Mouse (Mus musculus) lung, embryonic 16.5 days (tissue): Measurements from ENCODE around the gene Rabepk. TPM values are rescaled to one million over a fixed set of nuclear protein-coding genes. Genes with fewer than 3 reads are reported as not detected.
"Not testable (repeated sequence)": the region's sequence is repeated elsewhere in the genome, so short reads cannot be mapped to it uniquely, and the experiment has no call there.

Source experiments
- ATAC-seq: fragments of 200-750 bp; cut with Nextera tagmentation; 2 replicates; pipeline ENCODE4 v1.8.0; 2017; ENCODE audit warnings: low read depth, mild to moderate bottlenecking, moderate library complexity
- H3K27ac ChIP-seq: fragments of 300-500 bp; sonication (generic); 2 replicates; pipeline ENCODE4 v1.5.1; 2014; ENCODE audit warnings: mild to moderate bottlenecking, control low read depth, low read length
- H3K27me3 ChIP-seq: fragments of 300-500 bp; sonication (generic); 2 replicates; pipeline ENCODE4 v1.6.1; 2014; ENCODE audit warnings: low read depth, low read length, mixed read lengths; ENCODE audit not compliant: control insufficient read depth, insufficient read depth
- H3K36me3 ChIP-seq: fragments of 300-500 bp; sonication (generic); 2 replicates; pipeline ENCODE4 v1.6.1; 2014; ENCODE audit warnings: low read length; ENCODE audit not compliant: control insufficient read depth, insufficient read depth
- H3K4me1 ChIP-seq: fragments of 300-500 bp; sonication (generic); replicated peaks from 2 replicates; pipeline ENCODE4 v1.6.1; 2014; ENCODE audit warnings: low read length, mixed read lengths; ENCODE audit not compliant: control insufficient read depth, insufficient read depth
- H3K4me2 ChIP-seq: fragments of 300-500 bp; sonication (generic); 2 replicates; pipeline ENCODE4 v1.6.1; 2014; ENCODE audit warnings: low read depth, low read length, control low read depth
- H3K4me3 ChIP-seq: fragments of 300-500 bp; sonication (generic); 2 replicates; pipeline ENCODE4 v1.5.1; 2014; ENCODE audit warnings: mild to moderate bottlenecking, low read length, control low read depth
- H3K9ac ChIP-seq: fragments of 300-500 bp; sonication (generic); 2 replicates; pipeline ENCODE4 v1.6.1; 2014; ENCODE audit warnings: low read length, control low read depth
- H3K9me3 ChIP-seq: fragments of 300-500 bp; sonication (generic); 2 replicates; pipeline ENCODE4 v1.6.1; 2016; ENCODE audit warnings: low read length; ENCODE audit not compliant: control insufficient read depth
- WGBS: fragments of 180-500 bp; shearing (Covaris S2); extraction: QIAGEN DNeasy Blood & Tissue Kit; methylation state at CpG from one replicate; pipeline ENCODE4 v1.1.7; 2014; 5-methylcytosine and 5-hydroxymethylcytosine counted together
- polyA plus RNA-seq: library from polyadenylated mRNA; unstranded; fragments of >200 nt; fragmentation: Nextera tagmentation; extraction: Ambion mirVana; gene quantifications from 2 replicates; pipeline ENCODE4 v1.2.1, GENCODE M21; 2015

Gene Rabepk
- polyA plus RNA-seq, 1 experiment from 2014 or later: 36.3 TPM

- Histone ChIP-seq H3K4me1 (peaks cover 10% of the 10 kb centered on the region), H3K27ac (no peak overlapping the region), H3K9ac (no peak overlapping the region), H3K9me3 (no peaks in the 10 kb centered on the region), H3K27me3 (no peaks in the 10 kb centered on the region), H3K36me3 (peaks cover 20% of the 10 kb centered on the region), H3K4me2 (no peak overlapping the region), H3K4me3 (no peak overlapping the region)
- WGBS: 63% methylated on average over 2 of the region's 2 CpGs
- no peak for ATAC-seq
Observed at GRCm38 (mm10) chr2:34808057-34808456, 8.3 kb upstream of the Rabepk start.

DNA sequence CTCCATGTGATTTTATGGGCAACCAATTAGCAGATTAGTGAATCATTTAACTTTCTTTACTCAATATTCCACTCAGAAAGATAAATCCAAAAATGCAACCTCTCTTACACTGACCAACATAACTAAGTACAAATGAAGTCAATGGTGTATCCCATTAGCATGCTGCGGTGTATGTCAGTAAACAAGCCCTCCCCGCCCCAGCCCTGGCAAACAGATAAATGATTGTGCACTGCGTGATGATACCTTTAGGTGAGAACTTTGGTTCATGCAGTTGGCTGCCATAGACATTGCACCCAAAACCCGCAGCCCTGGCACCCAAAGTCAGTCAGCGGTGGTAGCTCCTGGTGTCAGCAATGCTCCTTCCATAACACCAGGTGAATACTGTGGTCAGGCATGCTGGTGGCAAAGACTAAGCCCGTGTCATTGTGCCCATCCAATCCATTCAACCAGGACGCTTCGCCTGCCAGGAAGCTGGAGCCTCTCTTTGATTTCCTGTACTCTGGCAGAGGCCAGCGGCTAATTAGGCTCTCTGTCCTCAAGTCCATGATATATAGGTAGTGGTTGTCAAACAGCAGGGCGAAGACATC, 5.7 kb upstream of the Rabepk start:
- WGBS: 86% methylated on average over 10 of the region's 10 CpGs
- ATAC-seq: no peak
- H3K4me3 ChIP-seq: no peak overlapping the region
- H3K27ac ChIP-seq: no peak overlapping the region
- H3K27me3 ChIP-seq: no peaks in the 10 kb centered on the region
- H3K9me3 ChIP-seq: no peaks in the 10 kb centered on the region
- peaks cover 9% of the 10 kb centered on the region; the same call in 1 of the 2 replicates for H3K36me3 ChIP-seq
- H3K9ac ChIP-seq: no peak overlapping the region
- H3K4me2 ChIP-seq: no peak overlapping the region
- H3K4me1 ChIP-seq: peaks cover 11% of the 10 kb centered on the region

GRCm38 (mm10) chr2:34804815-34805214, 5.1 kb upstream of the Rabepk start:
- WGBS: 78% methylated on average over 1 of the region's 1 CpGs

GRCm38 (mm10) chr2:34804172-34804571, 4.5 kb upstream of the Rabepk start:
- Histone ChIP-seq H3K27ac (no peak overlapping the region), H3K9ac (no peak overlapping the region), H3K4me2 (no peak overlapping the region), H3K27me3 (no peaks in the 10 kb centered on the region), H3K4me1 (peaks cover 16% of the 10 kb centered on the region), H3K4me3 (no peak overlapping the region), H3K36me3 (peaks cover 9% of the 10 kb centered on the region; the same call in 1 of the 2 replicates), H3K9me3 (no peaks in the 10 kb centered on the region)
- WGBS: 96% methylated on average over 2 of the region's 2 CpGs
- no peak for ATAC-seq

More at GRCm38 (mm10) chr2:34804815-34805214, 5.1 kb upstream of the Rabepk start:
- Histone ChIP-seq H3K27me3 (no peaks in the 10 kb centered on the region), H3K4me2 (no peak overlapping the region), H3K27ac (no peak overlapping the region), H3K4me1 (peaks cover 16% of the 10 kb centered on the region), H3K9ac (no peak overlapping the region), H3K36me3 (peaks cover 9% of the 10 kb centered on the region; the same call in 1 of the 2 replicates), H3K4me3 (no peak overlapping the region), H3K9me3 (no peaks in the 10 kb centered on the region)
- ATAC-seq: no peak

- 83% methylated on average over 3 of the region's 3 CpGs for whole genome bisulfite sequencing
- Histone ChIP-seq H3K27me3 (no peaks in the 10 kb centered on the region), H3K9me3 (no peaks in the 10 kb centered on the region), H3K36me3 (peaks cover 7% of the 10 kb centered on the region; the same call in 1 of the 2 replicates), H3K4me1 (peaks cover 20% of the 10 kb centered on the region), H3K9ac (no peak overlapping the region), H3K4me2 (peak overlapping the region; percentile 50), H3K27ac (no peak overlapping the region), H3K4me3 (0 out of 2 replicates have a peak overlapping the region, but pooled peaks have one; percentile 6)
- no peak for ATAC-seq
Observed at GRCm38 (mm10) chr2:34803746-34804145, 4.0 kb upstream of the Rabepk start.

- Histone ChIP-seq H3K4me1 (peaks cover 20% of the 10 kb centered on the region), H3K4me2 (peak overlapping the region; percentile 79), H3K27ac (peak overlapping the region; percentile 86), H3K9ac (peak overlapping the region; percentile 87), H3K4me3 (peak overlapping the region; percentile 71)
- not testable (repeated sequence) for H3K36me3 ChIP-seq, H3K27me3 ChIP-seq, H3K9me3 ChIP-seq
- peak; percentile 47 for ATAC-seq
- 0% methylated on average over 21 of the region's 32 CpGs for WGBS
Observed at GRCm38 (mm10) chr2:34802565-34803245, 3.0 kb upstream of the Rabepk start.

- WGBS: 4% methylated on average over 39 of the region's 39 CpGs
- H3K27ac ChIP-seq: peak overlapping the region; percentile 86
- no peaks in the 10 kb centered on the region for H3K27me3 ChIP-seq
- peak overlapping the region; percentile 87 for H3K9ac ChIP-seq
- ATAC-seq: peak; percentile 97
- H3K4me3 ChIP-seq: peak overlapping the region; percentile 71
- peak overlapping the region; percentile 48 for H3K4me2 ChIP-seq
- H3K4me1 ChIP-seq: peaks cover 20% of the 10 kb centered on the region
- no peaks in the 10 kb centered on the region for H3K9me3 ChIP-seq
- H3K36me3 ChIP-seq: peaks cover 5% of the 10 kb centered on the region; the same call in 1 of the 2 replicates
Observed at GRCm38 (mm10) chr2:34801516-34802482, 2.1 kb upstream of the Rabepk start.

- Histone ChIP-seq H3K36me3 (peaks cover 5% of the 10 kb centered on the region; the same call in 1 of the 2 replicates), H3K9me3 (no peaks in the 10 kb centered on the region), H3K4me2 (peak overlapping the region; percentile 69), H3K4me3 (peak overlapping the region; percentile 83; the same call in 1 of the 2 replicates), H3K9ac (no peak overlapping the region), H3K4me1 (peaks cover 20% of the 10 kb centered on the region), H3K27me3 (no peaks in the 10 kb centered on the region), H3K27ac (no peak overlapping the region)
- 76% methylated on average over 7 of the region's 7 CpGs for WGBS
- ATAC-seq: no peak
Observed at GRCm38 (mm10) chr2:34800371-34800770, 659 bp upstream of the Rabepk start.

DNA sequence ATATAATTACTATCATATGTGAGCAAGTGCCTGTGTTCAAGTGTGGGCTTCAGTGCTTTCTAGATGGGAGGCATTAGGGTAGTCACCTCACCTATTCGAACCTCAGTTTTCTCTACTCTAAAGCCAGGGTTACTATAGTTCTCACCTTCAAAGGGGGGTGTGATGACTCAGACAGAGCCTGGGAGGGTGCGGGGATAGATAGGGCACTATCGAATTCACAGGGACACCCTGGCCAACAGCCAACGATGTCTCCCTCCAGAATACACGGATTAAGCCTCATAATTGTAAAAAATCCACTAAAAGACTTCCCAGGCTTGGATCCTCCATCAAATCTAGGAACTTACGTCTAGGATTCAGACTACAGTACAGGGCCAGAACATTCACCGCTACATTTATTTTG, 4.3 kb downstream of the Rabepk start:
- H3K4me2 ChIP-seq: no peak overlapping the region
- peaks cover 9% of the 10 kb centered on the region for H3K4me1 ChIP-seq
- H3K27ac ChIP-seq: no peak overlapping the region
- H3K27me3 ChIP-seq: no peaks in the 10 kb centered on the region
- H3K9me3 ChIP-seq: no peaks in the 10 kb centered on the region
- H3K9ac ChIP-seq: no peak overlapping the region
- no peak for ATAC-seq
- no peaks in the 10 kb centered on the region for H3K36me3 ChIP-seq
- 83% methylated on average over 7 of the region's 7 CpGs for WGBS
- H3K4me3 ChIP-seq: no peak overlapping the region
